Mouse (Mus musculus) brain, embryonic 14.5 days (tissue): Measurements from ENCODE around the gene Tead3.

Experiments used
- CTCF ChIP-seq: fragments of 200-500 bp; IDR thresholded peaks from 2 replicates; pipeline ENCODE4 v1.5.1; 2012; ENCODE audit warnings: inconsistent platforms, mild to moderate bottlenecking, moderate library complexity, borderline replicate concordance; ENCODE audit not compliant: insufficient read depth, insufficient read length; ENCODE audit errors: extremely low read depth
- POLR2A ChIP-seq: fragments of 200-500 bp; IDR thresholded peaks from 2 replicates; pipeline ENCODE4 v1.6.1; 2012; ENCODE audit warnings: mild to moderate bottlenecking, inconsistent platforms, borderline replicate concordance; ENCODE audit not compliant: poor library complexity, insufficient read depth, insufficient read length, severe bottlenecking; ENCODE audit errors: extremely low read depth

GRCm38 (mm10) chr17:28300323-28300722 lies 50.3 kb downstream of the Tead3 start:
- TF ChIP-seq CTCF (no peak), POLR2A (no peak)
